Mouse (Mus musculus) retina, embryonic 14.5 days (tissue): Measurements from ENCODE around the gene Bms1.
A peak's percentile ranks its signal among the peaks of the same experiment; 100 is the strongest.

ENCODE experiments used
- DNase-seq: peaks from one replicate; pipeline ENCODE4 v3.0.0-alpha.2; 2015; ENCODE audit warnings: low spot score

The Bms1 gene

DNA sequence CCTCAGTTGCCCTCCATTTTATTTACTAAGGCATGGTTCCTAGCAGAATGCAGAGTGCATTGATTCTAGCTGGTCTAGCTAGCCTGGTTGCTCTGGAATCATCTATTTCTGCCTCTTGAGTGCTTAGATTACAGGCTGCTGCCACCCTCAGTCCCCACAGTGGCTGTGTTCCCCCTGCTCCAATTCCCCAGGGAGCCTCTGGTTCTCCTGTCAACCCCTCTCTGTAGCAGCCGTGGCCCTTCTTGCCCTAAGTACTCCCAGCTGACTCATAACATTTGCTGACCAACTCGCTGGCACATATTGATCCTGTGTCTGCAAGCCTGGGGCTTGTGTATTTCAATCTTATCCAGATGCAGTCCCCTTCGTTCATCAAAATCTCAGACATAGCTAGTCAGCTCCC is 53.1 kb downstream of the Bms1 start:
- DNase-seq, result peak; percentile 31

DNA sequence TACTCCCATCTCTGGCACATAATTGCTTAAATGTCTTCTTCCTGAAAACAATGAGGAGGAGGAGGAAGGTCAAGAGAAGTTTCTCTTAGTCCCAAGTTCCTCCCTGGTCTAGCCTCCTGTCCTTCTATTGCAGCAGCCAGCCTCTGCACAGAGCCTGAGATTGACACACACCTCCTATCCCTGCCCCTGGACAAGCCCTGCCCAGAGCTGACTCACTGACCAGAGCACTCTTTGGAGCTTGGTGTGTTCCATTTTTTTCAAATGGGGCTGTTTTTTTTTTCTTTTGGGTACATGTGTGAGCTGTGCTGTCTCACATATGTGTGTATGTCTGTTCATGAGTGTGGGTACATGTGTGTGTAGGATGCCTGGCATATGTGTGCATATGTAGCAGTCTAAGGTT is 53.5 kb downstream of the Bms1 start:
- DNase-seq, result no peak

DNA sequence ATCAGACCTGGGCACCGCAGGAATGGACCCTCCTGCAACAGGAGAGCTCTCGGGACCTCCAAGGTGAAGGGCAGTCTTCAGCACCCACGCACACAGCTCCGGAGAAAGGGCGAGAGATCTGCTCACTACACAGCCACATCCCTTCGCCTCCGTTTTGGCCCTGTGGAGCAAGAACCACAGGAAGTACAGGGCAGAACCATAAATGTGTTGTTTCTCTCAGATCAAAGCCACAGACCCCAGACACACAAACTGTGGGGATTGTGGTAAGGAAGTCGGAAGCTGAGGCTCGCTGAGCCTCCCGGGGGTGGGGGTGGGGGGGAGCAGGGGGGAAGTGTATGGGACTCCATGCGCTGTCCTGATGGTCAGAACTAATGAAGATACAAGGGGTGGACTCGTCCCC is 68.9 kb downstream of the Bms1 start:
- no peak for DNase-seq

DNA sequence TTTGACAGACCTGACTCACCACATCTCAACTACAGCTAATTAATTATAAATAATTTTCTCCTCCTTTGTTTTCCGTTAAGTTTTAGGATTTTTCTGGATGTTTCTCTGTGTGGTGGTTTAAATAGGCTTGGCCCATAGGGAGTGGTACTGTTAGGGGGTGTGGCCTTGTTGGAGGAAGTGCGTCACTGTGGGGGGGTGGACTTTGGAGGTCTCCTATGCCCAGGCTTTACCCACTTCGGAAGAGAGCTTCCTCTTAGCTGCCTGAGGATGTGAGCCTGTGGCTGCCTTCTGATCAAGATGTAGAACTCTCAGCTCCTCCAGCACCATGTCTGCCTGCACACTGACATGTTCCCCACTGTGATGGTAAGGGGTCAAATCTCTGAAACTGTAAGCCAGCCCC is 71.1 kb downstream of the Bms1 start:
- DNase-seq, result no peak

DNA sequence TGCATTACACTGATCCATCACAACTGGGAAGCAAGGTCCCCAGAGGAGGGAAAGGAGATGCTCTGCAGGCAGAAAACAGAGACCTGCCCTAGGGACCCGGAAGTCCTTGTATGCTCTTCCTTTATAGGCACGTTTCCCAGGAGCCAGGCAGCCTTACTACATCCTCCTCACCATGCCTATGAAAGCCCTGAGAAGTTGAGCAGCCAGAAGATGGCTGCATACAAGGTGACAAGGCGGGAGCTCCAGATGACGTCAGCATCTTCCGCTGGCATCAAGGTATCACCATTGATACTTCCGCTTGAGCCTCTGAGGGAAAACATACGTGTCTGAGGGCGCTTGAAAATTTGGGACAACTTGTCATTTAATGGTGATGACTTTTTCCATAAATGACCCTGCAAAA is 72.0 kb downstream of the Bms1 start:
- no peak for DNase-seq

DNA sequence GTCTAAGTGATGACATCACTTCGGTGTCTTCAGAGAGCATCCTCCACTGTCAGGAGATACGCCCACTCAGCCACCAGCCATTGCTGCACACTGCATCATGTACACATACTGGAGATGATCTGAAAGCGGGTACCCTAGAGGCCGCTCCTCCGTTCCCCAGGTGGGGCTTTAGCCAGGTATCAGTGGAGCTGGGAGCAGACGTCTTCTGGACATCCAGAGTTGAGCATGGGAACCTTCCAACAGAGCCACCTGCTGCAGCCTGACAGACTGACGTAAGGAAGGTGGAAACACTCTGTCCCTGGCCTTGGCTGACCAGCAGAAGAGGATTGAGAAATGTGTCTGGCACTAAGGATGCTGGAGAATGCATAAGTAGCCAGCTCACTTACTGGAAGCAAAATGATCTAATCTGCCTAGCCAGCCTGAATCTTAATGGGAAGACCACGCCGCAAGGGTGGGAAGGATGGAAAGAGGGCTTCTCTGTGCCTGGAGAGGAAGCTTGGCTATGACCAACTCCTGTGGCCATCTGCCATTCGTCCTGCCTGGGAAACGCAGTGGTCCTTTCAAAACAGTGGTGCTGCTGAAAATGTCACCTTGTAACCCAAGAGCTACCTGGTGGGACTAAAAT is 77.3 kb downstream of the Bms1 start:
- no peak for DNase-seq

DNA sequence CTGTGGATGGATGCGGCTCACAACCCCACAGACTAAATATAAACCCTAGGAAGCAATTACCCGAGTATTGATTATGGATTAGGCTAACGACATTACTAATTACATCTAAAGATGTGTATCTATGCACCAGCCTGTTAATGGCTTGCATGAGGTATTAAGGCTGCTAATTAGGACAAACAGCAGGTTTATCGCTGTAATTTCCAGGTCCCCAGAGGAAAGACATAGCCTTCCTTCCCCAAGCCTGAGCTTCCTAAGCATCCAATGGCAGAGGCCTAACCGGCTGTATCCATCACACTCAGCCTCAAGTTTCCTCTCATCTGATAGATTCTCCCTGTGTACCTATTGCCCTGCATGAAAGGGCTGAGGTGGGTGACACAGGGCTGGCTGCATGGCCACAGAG is 81.6 kb downstream of the Bms1 start:
- DNase-seq, result no peak

DNA sequence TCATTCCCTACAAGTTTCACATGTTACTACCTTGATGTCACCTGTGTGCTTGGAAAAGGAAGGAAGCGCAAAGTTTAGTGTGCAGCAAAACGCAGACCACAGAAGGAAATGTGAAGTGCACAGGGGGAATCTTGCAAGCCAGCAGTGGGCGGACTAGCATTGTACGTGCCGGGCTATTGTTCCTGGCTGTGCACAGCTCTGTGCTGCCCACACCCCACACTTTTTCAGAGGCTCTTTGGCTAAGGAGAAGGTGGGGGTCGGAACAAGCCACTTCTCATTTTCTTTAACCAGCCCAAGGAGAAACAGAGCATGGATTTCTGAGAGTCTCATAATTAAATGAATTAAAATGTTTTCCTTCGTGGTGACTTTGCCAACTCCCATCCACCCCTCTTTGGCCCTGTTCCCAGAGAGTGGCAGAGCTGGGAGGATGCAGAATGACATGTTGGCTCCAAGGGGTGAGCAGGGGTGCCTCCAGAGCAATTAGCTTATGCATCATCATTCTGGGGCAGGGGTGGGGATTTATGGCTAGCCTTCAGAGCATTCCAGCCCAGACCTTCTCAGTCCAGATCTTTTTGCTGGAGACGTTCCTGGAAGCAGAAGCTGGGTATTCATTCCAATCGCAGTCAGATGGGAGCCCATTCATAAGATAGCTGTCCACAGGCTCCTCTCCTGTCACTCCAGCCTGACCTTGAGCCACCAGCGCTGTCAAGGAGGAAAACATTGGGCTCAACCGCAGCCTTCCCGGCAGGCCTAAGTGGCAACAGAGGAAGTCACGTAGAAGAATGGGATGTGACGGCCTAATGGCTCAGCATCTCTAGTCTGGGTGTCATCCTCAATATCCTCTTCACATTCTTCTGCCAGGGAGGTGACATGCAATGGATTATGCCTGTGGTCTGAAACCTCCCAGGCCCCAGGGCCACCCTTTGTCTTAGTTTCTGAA is 82.5 kb downstream of the Bms1 start:
- DNase-seq, result peak; percentile 53

DNA sequence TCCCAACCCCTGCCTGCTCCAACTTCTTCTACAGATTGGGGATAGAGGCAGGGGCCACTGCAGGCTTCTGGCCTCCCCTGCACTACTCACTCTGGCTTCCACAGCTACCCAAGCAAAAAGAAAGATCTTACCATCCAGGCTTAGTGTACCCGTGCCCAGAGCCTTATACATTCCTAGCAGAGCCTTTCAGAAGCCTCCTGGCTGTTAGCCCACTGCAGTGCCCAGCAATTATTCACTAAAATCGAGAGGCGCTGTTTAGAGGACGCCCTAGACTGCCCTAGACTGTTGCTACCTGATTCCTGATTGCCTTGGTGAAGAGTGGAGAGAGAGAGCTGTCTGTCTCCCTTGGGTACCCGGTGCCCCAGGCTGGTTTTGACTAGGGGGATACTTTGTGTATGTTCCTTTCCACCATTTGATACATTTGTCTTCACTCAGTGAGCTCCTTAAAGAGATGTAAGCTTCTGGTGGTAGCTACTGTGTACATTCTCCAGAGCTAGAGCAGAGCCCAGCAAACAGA is 83.3 kb downstream of the Bms1 start:
- DNase-seq, result no peak

DNA sequence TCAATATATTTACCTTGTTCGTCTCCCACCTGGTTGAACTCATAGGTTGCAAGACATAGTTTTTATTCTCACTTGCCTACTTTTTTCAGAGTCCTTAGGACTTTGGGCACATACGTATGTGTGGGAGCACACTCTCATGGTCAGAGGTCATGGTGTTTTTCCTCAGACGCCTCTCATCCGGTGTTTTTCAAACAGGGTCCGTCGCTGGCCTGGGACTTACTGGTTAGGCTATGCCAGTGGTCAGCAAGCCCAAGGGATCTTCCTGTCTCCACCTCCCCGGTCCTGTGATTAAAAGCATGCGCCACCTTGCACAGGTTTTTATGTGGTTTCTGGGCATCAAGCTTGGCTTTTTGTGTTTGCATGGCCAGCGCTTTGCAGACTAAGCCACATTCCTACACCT is 85.4 kb downstream of the Bms1 start:
- DNase-seq, result no peak
